Mouse (Mus musculus): ENCODE measurements at regions not wholly inside any gene's neighbourhood (a gene's known extent, or its start where the extent isn't known, plus 50 kb on each side); places are given as distances from the start of the nearest gene placed in this dataset.
A peak's percentile ranks its signal among the peaks of the same experiment; 100 is the strongest.

DNA sequence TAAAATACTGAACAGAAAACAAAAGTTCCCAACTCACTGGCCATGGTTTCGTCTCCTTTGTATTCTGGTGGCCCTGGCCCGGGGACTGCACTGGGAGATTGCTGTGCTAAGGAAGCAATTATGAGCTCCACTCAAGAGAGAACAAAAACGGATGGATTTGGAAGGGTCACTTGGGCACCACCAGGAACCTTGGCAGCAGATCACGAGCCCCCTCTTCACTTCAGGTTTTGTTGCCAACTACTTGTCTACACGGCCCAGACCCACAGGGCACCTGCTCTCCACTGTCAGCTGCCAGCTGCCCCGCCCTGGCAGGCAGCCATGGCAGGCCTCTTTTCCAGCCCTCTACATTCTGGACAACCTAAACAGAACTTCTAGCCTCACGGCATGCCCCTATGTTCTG is 199.8 kb upstream of the Klf14 start:
- DNase-seq (ENCODE audit: inconsistent age in 2 of 2, low spot score in 1 of 2): no peak

DNA sequence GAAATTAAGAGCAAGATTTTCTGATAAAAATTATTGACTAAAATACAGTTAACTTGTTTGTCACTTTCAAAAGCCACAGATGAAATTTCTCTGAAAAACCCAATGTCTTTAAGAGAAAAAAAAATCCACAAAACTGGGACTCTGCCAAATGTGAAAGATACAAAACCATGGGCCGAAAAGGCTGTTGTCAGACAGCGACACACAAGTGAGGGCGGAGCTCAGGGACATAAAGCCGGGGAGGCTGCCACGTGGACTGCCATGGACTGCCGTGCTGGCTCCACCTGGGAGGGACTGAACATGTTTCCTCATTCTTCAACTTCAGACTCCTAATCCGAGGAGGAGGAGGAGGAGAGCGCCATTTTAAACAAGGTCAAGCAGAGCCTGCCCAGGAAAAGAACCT is 200.4 kb upstream of the Klf14 start:
- peak in 1 of 2 experiments; percentile 74 for DNase-seq (ENCODE audit: inconsistent age in 2 of 2, low spot score in 1 of 2)

DNA sequence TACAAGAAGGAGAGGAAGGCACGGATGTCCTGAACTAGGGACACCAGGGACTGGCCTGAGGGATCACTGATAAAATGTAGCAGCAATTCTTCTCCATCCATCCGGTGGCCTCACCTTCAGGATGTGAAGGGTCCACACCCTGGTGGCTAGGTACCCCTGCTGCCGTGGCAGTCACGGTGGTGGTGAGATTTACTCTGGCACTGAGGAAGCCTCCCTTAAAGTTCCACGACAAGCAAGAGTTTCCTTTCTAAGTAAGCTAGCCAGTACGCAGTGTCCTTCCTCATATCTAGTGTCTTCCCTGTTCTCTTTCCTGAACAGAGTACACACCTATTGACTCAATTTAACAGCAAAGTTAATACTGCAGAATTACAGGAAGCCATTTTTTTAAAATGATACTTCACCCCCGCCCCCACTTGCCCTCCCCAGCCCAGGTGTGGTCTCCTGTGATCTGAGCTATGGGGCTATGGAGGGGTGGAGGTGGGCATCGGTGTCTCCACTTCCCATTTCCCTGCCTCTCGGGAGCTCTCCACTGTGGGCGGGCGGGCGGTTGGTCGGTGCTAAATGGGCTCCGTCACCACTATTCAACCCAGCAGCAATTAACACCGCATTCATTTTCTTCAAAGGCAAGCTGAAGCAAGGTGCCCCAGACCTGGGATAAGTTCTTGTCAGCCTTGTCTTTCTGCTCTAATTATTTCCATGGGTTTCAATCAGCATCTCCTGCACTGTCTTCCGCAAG is 201.2 kb upstream of the Klf14 start:
- no peak for DNase-seq (ENCODE audit: inconsistent age in 2 of 2, low spot score in 1 of 2)

DNA sequence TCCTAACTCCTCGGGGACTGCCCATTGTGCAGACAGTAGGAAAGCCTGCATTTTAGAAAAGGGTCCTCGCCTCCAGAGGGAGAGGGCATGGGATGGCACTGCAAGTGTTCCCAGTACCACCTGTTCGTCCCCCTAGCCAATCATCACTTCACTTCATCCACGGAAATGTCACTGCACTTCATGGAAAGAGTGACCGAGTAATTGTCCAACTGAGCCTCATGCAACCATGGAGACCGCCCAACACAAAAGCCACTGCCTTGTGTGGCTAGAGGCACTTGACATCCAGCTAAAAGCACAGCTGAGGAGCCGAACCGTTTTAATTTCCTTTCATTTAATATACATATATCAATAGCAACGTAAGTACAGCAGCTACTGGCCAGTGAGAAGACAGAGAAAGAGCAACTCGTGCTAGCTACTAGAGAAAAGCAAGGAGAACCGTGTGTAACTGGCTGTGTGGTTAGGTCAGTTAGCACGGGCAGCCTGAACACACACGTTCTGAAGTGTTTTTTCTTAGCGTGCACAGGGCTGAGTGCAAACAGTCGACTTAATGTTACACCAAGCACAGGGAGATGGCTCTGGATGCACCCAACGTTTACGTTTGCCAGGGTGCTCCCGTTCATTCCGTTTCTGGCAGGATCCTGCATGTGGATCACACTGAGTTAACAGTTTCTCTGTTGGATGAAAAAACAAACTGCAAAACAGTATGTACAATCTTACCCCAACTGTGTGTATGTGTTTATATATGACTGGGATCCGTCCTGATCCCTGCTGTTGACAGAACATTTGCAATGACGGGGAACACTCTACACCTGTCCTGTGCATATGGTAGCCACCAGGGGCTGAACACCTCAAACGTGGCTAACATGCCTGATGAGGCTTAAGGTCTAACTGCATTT is 202.8 kb upstream of the Klf14 start:
- DNase-seq (ENCODE audit: inconsistent age in 2 of 2, low spot score in 1 of 2): no peak

DNA sequence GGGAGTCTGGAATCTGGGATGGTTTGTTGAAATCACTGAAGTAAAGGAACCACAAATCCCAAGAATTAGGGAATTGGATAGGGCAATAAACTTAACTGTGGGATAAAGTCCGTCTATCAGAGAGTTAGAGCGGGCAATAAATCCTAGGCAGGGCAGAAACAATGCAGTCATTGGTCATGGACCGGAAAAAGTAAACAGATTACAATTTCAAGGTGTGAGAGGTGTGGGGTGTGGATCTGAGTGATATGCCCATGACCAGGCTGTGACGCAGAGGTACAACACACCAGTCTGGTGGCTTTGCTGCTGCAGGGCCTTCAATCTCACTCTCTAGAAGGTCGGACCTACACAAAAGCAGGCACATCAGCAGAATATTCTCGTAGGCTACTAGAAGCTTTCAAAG is 206.1 kb upstream of the Klf14 start:
- no peak for DNase-seq (ENCODE audit: inconsistent age in 2 of 2, low spot score in 1 of 2)

DNA sequence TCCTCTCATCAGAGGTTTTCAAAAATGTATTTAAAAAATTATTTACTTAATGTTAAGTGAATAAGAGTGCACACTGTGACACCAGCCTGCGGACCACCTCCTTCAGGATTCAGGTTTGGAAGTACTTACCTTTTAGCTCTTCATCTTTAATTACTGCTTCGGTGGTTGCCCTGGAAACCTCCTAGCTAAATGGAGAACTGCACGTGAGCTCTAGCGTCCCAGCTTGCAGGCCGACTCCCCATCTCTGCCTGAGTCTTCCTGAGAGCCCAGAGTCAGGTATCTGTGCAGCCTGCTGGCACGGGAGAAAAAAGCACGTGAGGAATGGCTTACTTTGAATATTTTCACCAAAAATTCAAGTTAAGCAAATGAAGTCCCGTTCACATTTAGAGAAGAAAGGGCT is 207.5 kb upstream of the Klf14 start:
- no peak for DNase-seq (ENCODE audit: inconsistent age in 2 of 2, low spot score in 1 of 2)

DNA sequence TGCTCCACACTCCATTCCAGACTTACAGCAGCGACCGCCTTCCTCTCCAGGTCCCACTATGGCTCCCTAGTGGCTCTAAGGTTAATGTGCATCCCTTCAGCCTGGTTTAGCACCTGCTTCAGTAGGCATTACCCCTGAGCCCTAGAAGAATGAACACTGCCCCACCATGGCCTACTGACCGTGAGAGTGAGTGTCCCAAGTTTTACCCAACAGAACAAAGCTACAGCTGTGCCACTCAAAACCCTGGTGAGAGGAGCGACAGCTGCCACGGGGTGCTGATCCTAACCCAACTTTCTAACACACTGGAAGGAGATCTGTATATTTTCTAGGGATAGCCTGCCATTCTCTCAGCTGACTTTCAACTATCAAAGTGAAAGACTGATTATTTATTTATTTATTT is 208.9 kb upstream of the Klf14 start:
- no peak for DNase-seq (ENCODE audit: inconsistent age in 2 of 2, low spot score in 1 of 2)

DNA sequence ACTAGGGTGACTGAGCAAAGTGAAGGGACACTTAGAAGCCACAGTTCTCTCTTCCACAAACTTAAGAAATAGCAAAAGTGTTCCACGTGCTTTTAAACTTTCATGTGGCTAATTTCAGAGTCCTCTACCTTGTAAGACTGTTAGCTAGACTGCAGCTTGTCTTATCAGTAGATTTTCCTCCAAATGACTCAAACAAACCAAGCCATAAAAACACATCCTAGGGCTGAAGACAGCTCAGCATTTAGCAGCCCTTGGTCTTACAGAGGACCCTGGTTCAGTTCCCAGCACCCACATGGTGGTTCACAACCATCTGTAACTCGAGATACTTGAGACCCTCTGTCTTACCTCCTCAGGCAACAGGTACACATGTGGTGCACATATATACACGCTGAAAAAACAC is 209.9 kb upstream of the Klf14 start:
- DNase-seq (ENCODE audit: inconsistent age in 2 of 2, low spot score in 1 of 2): no peak

DNA sequence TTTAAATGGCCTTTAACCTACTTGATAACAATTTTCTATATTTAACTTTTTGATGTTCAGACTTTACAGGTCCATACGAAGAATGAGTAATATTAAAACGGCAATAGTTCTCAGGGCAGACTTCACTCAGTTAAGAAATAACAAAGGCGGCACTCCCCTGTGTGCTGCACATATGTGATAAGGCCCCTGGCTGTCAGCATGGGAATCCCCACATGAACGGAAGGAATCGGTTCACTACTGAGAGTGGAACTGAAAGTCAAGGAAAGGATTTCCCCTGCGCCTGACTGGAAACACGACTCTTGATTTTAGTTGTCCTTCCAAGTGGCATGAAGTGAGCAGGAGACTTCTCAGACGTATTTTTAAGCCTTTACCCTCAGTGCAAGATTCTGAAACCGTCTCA is 210.5 kb upstream of the Klf14 start:
- DNase-seq (ENCODE audit: inconsistent age in 2 of 2, low spot score in 1 of 2): no peak

DNA sequence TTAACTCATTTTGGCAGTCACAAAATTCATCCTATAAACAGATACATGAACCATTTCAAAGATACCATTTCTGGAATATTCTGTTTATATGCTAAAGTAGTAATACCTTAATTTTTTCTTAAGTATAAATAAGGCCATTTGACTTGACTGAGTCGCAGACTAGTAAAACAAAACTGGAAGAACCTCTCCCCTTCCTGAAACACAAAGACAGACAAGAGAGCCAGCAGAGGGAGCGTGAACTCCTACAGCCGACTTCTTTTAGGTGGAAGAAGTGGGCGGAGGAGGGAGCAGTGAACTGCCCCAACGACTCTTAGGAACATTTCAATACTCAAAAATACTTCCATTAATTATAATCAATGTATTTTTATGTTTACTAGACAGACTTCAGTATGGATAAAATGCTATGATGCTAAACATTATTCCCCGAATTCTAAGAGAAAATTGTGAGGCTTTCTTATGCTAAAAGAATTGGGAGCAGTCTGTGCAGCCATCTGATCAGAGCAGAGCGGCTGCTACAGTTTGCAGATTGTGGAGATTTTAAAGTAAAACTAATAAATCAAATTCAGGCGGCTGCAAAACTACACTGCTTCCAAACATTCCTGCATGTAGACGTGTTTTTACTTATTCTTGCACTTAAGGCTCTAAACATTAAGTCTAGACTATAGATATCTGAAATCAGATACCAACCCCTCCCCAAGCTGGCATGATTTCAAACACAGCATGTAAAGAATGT is 211.2 kb upstream of the Klf14 start:
- DNase-seq (ENCODE audit: inconsistent age in 2 of 2, low spot score in 1 of 2): no peak

DNA sequence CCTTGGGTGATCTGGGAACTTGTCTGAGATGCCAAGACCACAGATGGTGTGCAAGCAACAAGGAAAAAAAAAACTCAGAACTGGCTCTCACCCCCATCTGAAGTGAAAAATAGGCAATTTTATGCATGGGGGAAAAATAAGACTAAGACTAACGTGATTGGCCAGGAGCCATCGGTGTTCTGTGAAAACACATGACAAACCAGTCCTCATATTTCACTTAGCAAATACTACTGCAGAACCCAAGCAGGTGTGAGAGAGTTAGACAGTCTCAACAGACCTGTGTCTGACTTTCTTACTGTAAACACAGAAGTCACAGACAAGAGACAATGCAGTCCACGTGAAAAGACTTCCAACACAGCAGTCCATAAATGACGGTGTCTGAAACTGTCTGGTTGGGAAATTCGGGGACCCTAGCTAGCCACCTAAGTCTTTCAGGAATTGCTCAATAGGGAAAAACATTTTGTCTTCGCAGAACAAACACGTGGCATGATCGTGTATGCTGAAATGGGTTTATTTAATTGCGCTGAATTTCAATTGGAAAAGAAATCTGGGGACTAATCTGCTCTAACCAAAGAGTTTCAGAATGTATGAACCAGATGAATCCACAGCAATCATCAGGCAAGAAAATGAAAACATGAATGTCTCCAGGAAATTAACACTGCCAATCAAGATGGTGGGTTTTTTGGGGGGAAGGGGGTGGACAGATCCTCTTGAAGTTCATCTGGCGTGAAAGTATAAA is 213.1 kb upstream of the Klf14 start:
- no peak for DNase-seq (ENCODE audit: inconsistent age in 2 of 2, low spot score in 1 of 2)

DNA sequence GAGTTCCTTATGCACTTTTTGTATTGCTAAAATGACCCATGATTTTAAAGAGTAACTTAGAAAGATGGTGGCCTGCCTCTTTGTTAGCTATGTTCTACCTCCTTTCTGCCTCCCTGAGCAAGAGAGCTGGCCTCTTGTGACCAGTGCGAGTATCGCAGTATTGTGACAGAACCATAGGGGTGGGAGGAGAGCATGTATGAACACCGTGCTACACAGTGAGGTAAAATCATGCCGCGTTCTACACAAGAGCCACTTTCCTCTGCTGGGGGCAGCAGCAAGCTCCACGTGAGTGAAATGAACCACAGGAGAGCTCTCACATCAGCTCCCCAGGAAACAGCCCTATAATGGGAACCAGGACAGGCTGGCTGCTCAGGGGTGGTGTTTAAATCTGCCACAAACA is 216.9 kb upstream of the Klf14 start:
- DNase-seq (ENCODE audit: inconsistent age in 2 of 2, low spot score in 1 of 2): no peak

DNA sequence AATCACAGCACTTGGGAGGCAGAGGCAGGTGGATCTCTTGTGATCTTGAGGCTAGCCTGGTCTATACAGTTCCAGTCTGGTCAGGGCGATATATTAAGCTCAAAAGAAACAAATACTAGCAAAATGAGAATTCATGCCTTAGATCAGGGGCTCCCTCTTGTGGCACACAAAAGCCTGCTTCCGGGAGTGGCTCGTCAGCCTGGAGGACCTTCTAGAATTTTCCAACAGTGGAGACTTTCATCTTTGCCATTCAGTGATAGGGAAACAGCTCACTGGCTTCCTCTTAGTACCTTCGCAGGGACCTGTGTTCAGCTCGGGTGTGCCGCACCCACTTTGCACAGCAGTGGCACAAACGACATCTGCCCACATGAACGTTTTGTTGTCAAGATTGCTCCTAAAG is 217.5 kb upstream of the Klf14 start:
- DNase-seq (ENCODE audit: inconsistent age in 2 of 2, low spot score in 1 of 2): peak in 1 of 2 experiments; percentile 68

DNA sequence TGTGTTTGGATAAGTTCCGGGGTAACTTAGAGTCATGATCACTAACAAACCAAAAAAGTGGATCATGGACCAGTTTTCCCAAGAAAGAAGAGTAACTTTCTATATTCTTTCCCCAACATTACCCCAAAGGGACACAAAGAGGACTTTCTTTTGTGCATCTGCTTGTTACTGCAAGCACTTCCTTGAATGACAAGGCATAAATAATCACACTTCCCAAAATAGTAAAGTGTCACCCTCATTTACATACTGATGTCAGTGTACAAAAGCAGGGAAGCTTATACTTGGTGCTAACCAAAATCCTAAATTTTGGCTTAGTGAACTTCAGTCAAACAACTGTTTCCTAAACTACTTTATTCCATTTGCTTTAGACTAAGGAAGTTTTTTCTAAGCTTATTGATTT is 218.0 kb upstream of the Klf14 start:
- no peak for DNase-seq (ENCODE audit: inconsistent age in 2 of 2, low spot score in 1 of 2)

DNA sequence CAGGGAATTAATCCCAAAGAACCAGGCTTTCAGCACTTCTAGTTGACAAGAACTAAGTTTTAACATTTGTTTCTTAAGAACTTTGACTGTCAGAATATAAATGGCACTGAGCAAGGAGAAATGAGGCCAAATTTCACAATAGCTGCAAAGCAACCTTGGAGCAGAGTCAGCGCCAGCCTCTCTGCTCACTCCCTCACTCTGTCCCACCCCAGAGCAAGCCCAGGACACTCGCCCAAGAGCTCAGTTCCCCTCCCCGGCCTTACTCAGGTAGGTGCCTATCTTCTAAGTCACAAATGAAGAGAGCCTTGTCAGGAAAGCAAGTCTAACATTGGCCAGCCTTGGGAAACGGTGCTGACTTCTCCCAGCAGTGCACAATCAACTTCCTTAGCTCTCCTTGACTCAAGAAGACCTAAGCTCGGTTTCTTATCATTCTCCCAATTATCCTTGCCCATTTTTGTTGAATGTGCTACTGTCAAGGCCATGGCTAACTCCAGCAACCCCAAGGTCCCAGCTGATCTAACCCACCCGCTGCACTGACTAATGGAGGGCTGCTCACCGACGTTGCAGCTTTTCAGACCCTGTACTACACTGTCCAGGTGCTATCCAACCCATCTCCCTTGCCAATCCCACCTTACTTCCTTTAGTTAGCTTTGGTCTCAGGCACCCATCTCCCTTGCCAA is 219.5 kb upstream of the Klf14 start:
- DNase-seq (ENCODE audit: inconsistent age in 2 of 2, low spot score in 1 of 2): peak; percentile 74 to 91

DNA sequence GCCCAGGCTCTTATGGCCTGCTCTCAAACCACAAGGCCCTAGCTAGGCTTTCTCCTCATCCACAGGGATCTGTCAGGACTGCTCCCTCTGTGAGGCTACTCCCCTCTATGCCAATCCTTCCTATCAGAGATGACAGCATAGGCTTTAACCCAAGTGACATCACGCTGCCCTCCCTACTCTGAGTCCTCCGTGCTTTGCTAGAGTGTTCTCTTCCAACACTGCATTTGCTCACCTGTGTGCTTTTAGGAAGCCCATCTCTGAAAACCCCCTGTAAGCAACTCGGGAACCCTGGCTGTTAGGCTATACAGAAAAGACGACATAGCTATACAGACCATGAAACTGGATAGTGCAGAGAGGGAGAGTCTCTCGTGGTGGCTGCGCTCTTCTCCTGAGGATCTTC is 216.3 kb upstream of the Mkln1 start:
- DNase-seq (ENCODE audit: inconsistent age in 2 of 2, low spot score in 1 of 2): peak in 1 of 2 experiments; percentile 62

DNA sequence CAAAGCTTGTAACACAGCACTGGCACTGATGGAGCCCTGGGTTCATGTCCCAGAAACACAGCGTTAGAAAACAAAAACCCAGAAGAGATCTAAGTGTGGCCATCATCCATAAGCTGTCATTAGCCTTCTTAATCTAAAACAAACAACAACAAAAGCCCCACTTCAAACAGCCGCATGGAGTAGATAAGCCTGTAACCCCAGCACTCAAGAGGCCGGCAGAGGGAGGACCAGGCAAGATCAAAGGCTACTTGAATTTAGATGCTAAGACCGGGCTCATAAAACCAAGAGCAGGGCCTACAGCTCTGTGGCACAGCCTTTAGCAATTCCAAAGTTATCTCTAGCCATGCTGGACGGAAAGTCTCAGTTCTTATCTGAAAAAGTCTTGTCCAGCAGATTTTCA is 215.4 kb upstream of the Mkln1 start:
- no peak for DNase-seq (ENCODE audit: inconsistent age in 2 of 2, low spot score in 1 of 2)

DNA sequence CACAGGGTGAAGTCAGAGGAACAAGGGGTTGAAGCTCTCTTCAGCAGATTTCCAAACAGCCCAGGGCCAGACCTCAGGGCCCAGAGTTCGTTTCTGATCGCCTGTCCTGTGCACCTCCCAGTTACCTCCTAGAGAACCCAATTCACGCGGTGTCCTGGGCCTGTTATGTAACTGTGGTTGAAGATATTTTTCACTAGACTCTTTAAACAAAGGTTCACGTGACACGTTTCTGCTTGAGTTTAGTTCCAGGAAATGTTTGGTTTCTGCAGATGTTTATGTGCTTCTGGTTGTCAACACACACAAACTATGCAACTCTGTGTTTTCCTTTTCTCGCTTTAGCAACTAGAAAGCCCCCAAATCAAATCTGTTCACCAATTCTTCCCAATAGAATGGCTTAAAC is 214.0 kb upstream of the Mkln1 start:
- DNase-seq (ENCODE audit: inconsistent age in 2 of 2, low spot score in 1 of 2): no peak

DNA sequence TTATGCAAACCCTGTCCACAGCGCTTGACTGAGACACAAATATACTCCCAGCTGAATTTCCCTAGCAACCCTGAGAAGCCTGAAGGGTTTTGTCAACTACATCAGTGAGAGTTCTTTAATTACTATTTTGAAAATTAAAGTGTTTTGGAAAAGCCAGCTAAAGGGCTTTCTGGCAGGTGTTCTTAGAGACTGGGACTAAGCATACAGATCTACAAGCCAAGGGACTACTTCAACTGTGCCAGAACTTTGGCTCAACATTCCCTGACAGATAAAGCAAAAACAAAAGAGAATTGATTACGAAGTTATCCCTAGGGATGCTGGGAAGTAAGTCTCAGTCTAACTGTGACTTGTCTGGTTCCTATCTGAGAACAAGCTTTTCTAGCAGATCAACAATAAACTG is 213.4 kb upstream of the Mkln1 start:
- no peak for DNase-seq (ENCODE audit: inconsistent age in 2 of 2, low spot score in 1 of 2)

DNA sequence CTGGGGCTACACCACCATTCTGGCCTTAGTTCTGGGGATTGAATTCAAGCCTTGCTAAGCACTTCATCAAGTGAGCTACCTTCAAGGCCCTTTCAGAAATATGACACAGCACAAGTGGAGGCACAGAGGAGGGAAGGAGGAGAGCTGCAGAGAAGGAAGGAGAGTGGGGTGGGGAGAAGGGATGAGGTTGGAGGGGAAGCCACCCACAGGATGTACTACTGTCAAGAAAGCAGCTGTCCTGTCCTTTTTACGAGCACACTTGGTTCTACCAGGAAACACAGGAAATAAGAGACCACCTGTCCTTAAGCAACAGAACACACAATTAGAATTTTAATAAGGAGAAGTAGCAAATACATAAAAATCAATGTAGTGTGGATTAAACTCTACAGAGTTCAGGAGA is 210.5 kb upstream of the Mkln1 start:
- peak in 1 of 2 experiments; percentile 55 for DNase-seq (ENCODE audit: inconsistent age in 2 of 2, low spot score in 1 of 2)

DNA sequence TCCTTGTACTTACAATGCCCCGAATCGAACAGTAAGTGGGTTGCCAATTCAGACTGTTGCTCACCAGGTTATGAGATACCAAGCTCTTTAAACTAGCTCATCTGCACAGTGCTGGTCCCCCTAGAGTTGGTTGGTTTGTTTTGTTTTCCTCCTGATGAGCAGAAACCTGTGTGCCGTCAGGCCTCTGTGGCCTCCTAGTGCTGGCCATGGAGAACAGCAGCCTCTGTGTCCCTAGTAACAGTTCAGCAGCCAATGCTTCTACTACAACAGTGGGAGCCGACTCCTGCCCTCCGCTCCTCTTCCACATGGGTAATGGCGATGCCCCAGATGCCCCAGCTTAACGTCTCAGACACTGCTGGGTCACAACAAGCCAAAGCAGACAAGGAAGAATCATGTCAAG is 209.5 kb upstream of the Mkln1 start:
- DNase-seq (ENCODE audit: inconsistent age in 2 of 2, low spot score in 1 of 2): peak in 1 of 2 experiments; percentile 76
